Mouse (Mus musculus) urinary bladder, postnatal 25 days (tissue): ENCODE results near the gene Afm.

Experiments used
- DNase-seq: peaks from one replicate; pipeline ENCODE4 v3.0.0; 2022; ENCODE audit warnings: low spot score

Gene Afm

GRCm38 (mm10) chr5:90518356-90519100 is at the start of gene Afm:
Afm (plus strand) TSS chr5:90518932.
- no peak for DNase-seq

- DNase-seq: no peak
Observed at GRCm38 (mm10) chr5:90470836-90471235, 47.9 kb upstream of the Afm start.

- DNase-seq: no peak
Observed at GRCm38 (mm10) chr5:90473902-90474301, 44.8 kb upstream of the Afm start.

- no peak for DNase-seq
Observed at GRCm38 (mm10) chr5:90474369-90474768, 44.4 kb upstream of the Afm start.

GRCm38 (mm10) chr5:90476741-90477140 is 42.0 kb upstream of the Afm start:
- no peak for DNase-seq

GRCm38 (mm10) chr5:90477308-90478140 is 41.2 kb upstream of the Afm start:
- no peak for DNase-seq

- DNase-seq: no peak
Observed at GRCm38 (mm10) chr5:90478886-90479285, 39.8 kb upstream of the Afm start.

GRCm38 (mm10) chr5:90485597-90485996 is 33.1 kb upstream of the Afm start:
- no peak for DNase-seq

GRCm38 (mm10) chr5:90488323-90488722 is 30.4 kb upstream of the Afm start:
- DNase-seq: no peak

- DNase-seq: no peak
Observed at GRCm38 (mm10) chr5:90490518-90490917, 28.2 kb upstream of the Afm start, which contains the start of gene Afp. Afp (plus strand) TSS chr5:90490737.

- no peak for DNase-seq
Observed at GRCm38 (mm10) chr5:90492440-90492839, 26.3 kb upstream of the Afm start.

- no peak for DNase-seq
Observed at GRCm38 (mm10) chr5:90494308-90494707, 24.4 kb upstream of the Afm start.

- no peak for DNase-seq
Observed at GRCm38 (mm10) chr5:90499509-90499908, 19.2 kb upstream of the Afm start.

GRCm38 (mm10) chr5:90500714-90501113 is 18.0 kb upstream of the Afm start:
- peak; percentile 77 for DNase-seq

- DNase-seq: no peak
Observed at GRCm38 (mm10) chr5:90501752-90502151, 17.0 kb upstream of the Afm start.

GRCm38 (mm10) chr5:90504742-90505141 is 14.0 kb upstream of the Afm start:
- no peak for DNase-seq

- no peak for DNase-seq
Observed at GRCm38 (mm10) chr5:90506507-90506906, 12.2 kb upstream of the Afm start.

GRCm38 (mm10) chr5:90507411-90507949 is 11.3 kb upstream of the Afm start:
- DNase-seq: no peak

GRCm38 (mm10) chr5:90509828-90510592 is 8.7 kb upstream of the Afm start:
- no peak for DNase-seq

- DNase-seq: no peak
Observed at GRCm38 (mm10) chr5:90512288-90512955, 6.3 kb upstream of the Afm start.

- no peak for DNase-seq
Observed at GRCm38 (mm10) chr5:90515561-90515960, 3.2 kb upstream of the Afm start.

GRCm38 (mm10) chr5:90551191-90551590 is 32.5 kb downstream of the Afm start:
- DNase-seq: no peak
